In the genomic region with DNA sequence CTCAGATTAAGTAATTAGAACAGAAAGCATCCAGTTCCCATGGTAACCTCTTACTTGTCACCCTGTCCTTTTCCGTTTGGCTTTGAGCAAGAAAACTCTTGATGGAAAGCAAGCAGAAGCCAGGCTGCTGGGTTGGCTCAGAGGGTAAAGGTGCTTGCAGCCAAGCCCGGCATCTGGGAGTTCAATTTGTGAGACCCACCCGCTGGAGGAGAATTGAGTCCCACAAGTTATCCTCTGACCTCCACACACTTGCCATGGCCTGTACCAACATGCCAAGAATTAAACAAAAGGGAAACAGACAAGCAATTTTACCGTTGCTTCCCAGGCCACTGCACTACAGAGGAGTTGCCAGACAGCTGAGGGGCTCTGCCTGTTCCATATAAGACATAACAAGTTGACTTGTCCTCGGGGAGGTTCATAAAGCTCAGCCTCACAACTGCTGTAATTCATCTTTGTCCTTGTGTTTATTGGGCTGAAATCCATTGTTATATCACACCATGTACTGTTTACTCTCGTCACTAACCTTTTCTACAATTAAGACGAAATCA, we compare ENCODE assay signal across 24 mouse cellular contexts. TPM values are rescaled to one million over a fixed set of nuclear protein-coding genes. Genes with fewer than 3 reads are reported as not detected.
DNase-seq lines count a peak whose midpoint lies in the region; ATAC-seq lines count a peak whose summit lies in the region.
"Had no signal": no experiment of that assay in that cellular context is flagged by ENCODE, and none has a peak within 500 bp of the region (broad histone marks: within the 10 kb centered on the region; RNA-seq: fewer than 3 reads in every experiment).

No protein-coding gene starts in this region.

- no peak overlapping the region for H3K4me3 ChIP-seq in intestine, embryonic 15.5 days (replicated peaks)
- no peak overlapping the region for H3K4me3 ChIP-seq in intestine, embryonic 16.5 days (ENCODE audit: low read length)
- H3K4me3 ChIP-seq in midbrain, embryonic 11.5 days (ENCODE audit: low read depth, low read length) = no peak overlapping the region
- H3K4me3 ChIP-seq in midbrain, embryonic 16.5 days (ENCODE audit: low read depth, low read length) = no peak overlapping the region
- no peak overlapping the region for H3K4me3 ChIP-seq in brown adipose tissue, adult 24 weeks (ENCODE audit: insufficient read depth, low read depth, low read length)
- H3K4me3 ChIP-seq in stomach, embryonic 16.5 days (replicated peaks; ENCODE audit: low read length) = no peak overlapping the region
- H3K4me3 ChIP-seq: erythroblast, embryonic 14.5 days; forebrain, embryonic 13.5 days; heart, embryonic 13.5 days; limb, embryonic 12.5 days; liver, embryonic 12.5 days; midbrain, embryonic 13.5 days; myocyte; neural tube, embryonic 15.5 days had no signal

- no peak overlapping the region for H3K27ac ChIP-seq in intestine, embryonic 15.5 days
- H3K27ac ChIP-seq in intestine, embryonic 16.5 days (ENCODE audit: low read length) = no peak overlapping the region
- H3K27ac ChIP-seq in midbrain, embryonic 11.5 days (ENCODE audit: low read depth, low read length) = no peak overlapping the region
- no peak overlapping the region for H3K27ac ChIP-seq in midbrain, embryonic 16.5 days (ENCODE audit: low read length)
- peak overlapping the region; percentile 40 for H3K27ac ChIP-seq in brown adipose tissue, adult 24 weeks (replicated peaks; ENCODE audit: low read depth, low read length)
- H3K27ac ChIP-seq in stomach, embryonic 16.5 days (ENCODE audit: low read length) = no peak overlapping the region
- H3K27ac ChIP-seq: forebrain, embryonic 13.5 days; heart, embryonic 13.5 days; hindbrain, embryonic 14.5 days; limb, embryonic 12.5 days; liver, embryonic 12.5 days; midbrain, embryonic 13.5 days; neural tube, embryonic 15.5 days had no signal

- DNase-seq in midbrain, embryonic 11.5 days (ENCODE audit: low spot score, missing footprints) = peak; percentile 17
- no peak for DNase-seq in frontal cortex, postnatal 25 days (ENCODE audit: low spot score in 2 of 2)
- no peak for DNase-seq in layer of hippocampus, adult 18-20 months (ENCODE audit: low spot score in 2 of 2)
- DNase-seq: adrenal gland, postnatal 36 days; B cell, adult 2 months; cerebellum, adult 9-10 months; gastrocnemius, postnatal 36 days; kidney, adult 11 months; thymus, postnatal 14 days had no signal

- no peaks in the 10 kb centered on the region for H3K4me1 ChIP-seq in intestine, embryonic 15.5 days (replicated peaks)
- no peaks in the 10 kb centered on the region; the same call in 1 of the 2 replicates for H3K4me1 ChIP-seq in intestine, embryonic 16.5 days (ENCODE audit: control insufficient read depth, insufficient read depth, low read length)
- H3K4me1 ChIP-seq in midbrain, embryonic 11.5 days (ENCODE audit: control insufficient read depth, insufficient read depth, low read length) = no peaks in the 10 kb centered on the region
- no peaks in the 10 kb centered on the region for H3K4me1 ChIP-seq in midbrain, embryonic 16.5 days (ENCODE audit: control insufficient read depth, insufficient read depth, low read length)
- peaks cover 3% of the 10 kb centered on the region; the same call in 1 of the 2 replicates for H3K4me1 ChIP-seq in brown adipose tissue, adult 24 weeks (ENCODE audit: control insufficient read depth, insufficient read depth, insufficient read length, low read length)
- no peaks in the 10 kb centered on the region for H3K4me1 ChIP-seq in stomach, embryonic 16.5 days (ENCODE audit: control insufficient read depth, insufficient read depth, low read length)
- H3K4me1 ChIP-seq: forebrain, embryonic 13.5 days; limb, embryonic 12.5 days; liver, embryonic 12.5 days; midbrain, embryonic 13.5 days; neural tube, embryonic 15.5 days had no signal

- 0 out of 2 replicates have a peak, but pooled peaks have one; percentile 2 for ATAC-seq in intestine, embryonic 15.5 days
- ATAC-seq in intestine, embryonic 16.5 days = no peak
- no peak for ATAC-seq in midbrain, embryonic 11.5 days (ENCODE audit: low FRiP score)
- no peak for ATAC-seq in midbrain, embryonic 16.5 days
- ATAC-seq in stomach, embryonic 16.5 days (ENCODE audit: insufficient read depth, low FRiP score) = no peak
- ATAC-seq: forebrain, embryonic 13.5 days; liver, embryonic 12.5 days; midbrain, embryonic 13.5 days; Patski had no signal

- H3K36me3 ChIP-seq in intestine, embryonic 15.5 days = peaks cover 5% of the 10 kb centered on the region
- 0 out of 2 replicates have a peak, but pooled peaks cover 4% of the 10 kb centered on the region for H3K36me3 ChIP-seq in intestine, embryonic 16.5 days (ENCODE audit: control insufficient read depth, insufficient read depth, low read length)
- no peaks in the 10 kb centered on the region for H3K36me3 ChIP-seq in midbrain, embryonic 11.5 days (ENCODE audit: control insufficient read depth, insufficient read depth, low read length)
- H3K36me3 ChIP-seq in midbrain, embryonic 16.5 days (ENCODE audit: control insufficient read depth, insufficient read depth, low read length) = 0 out of 2 replicates have a peak, but pooled peaks cover 7% of the 10 kb centered on the region
- no peaks in the 10 kb centered on the region for H3K36me3 ChIP-seq in stomach, embryonic 16.5 days (ENCODE audit: control insufficient read depth, insufficient read depth, low read length)
- H3K36me3 ChIP-seq: liver, embryonic 12.5 days had no signal

- H3K27me3 ChIP-seq in intestine, embryonic 15.5 days (replicated peaks) = no peaks in the 10 kb centered on the region
- H3K27me3 ChIP-seq in intestine, embryonic 16.5 days (replicated peaks; ENCODE audit: control insufficient read depth, insufficient read depth, low read length) = no peaks in the 10 kb centered on the region
- no peaks in the 10 kb centered on the region for H3K27me3 ChIP-seq in midbrain, embryonic 11.5 days (ENCODE audit: control insufficient read depth, insufficient read depth, low read length)
- no peaks in the 10 kb centered on the region for H3K27me3 ChIP-seq in midbrain, embryonic 16.5 days (ENCODE audit: control insufficient read depth, insufficient read depth, low read depth, low read length)
- H3K27me3 ChIP-seq in stomach, embryonic 16.5 days (ENCODE audit: control insufficient read depth, insufficient read depth, low read length) = no peaks in the 10 kb centered on the region
- H3K27me3 ChIP-seq: forebrain, embryonic 13.5 days; heart, embryonic 13.5 days; limb, embryonic 12.5 days; midbrain, embryonic 13.5 days; neural tube, embryonic 15.5 days; Patski had no signal

- no peaks in the 10 kb centered on the region for H3K9me3 ChIP-seq in intestine, embryonic 15.5 days
- H3K9me3 ChIP-seq in intestine, embryonic 16.5 days (ENCODE audit: control insufficient read depth, low read length) = no peaks in the 10 kb centered on the region
- H3K9me3 ChIP-seq in midbrain, embryonic 11.5 days (ENCODE audit: control insufficient read depth, low read length) = no peaks in the 10 kb centered on the region
- no peaks in the 10 kb centered on the region for H3K9me3 ChIP-seq in midbrain, embryonic 16.5 days (replicated peaks; ENCODE audit: control insufficient read depth, low read length, poor library complexity, severe bottlenecking)
- H3K9me3 ChIP-seq in stomach, embryonic 16.5 days (replicated peaks; ENCODE audit: control insufficient read depth, low read length) = no peaks in the 10 kb centered on the region
- H3K9me3 ChIP-seq: forebrain, embryonic 13.5 days; heart, embryonic 13.5 days; limb, embryonic 12.5 days; liver, embryonic 12.5 days; midbrain, embryonic 13.5 days; neural tube, embryonic 15.5 days had no signal

- H3K4me2 ChIP-seq in intestine, embryonic 15.5 days (replicated peaks) = no peak overlapping the region
- no peak overlapping the region for H3K4me2 ChIP-seq in intestine, embryonic 16.5 days (ENCODE audit: low read depth, low read length)
- no peak overlapping the region for H3K4me2 ChIP-seq in midbrain, embryonic 11.5 days
- no peak overlapping the region for H3K4me2 ChIP-seq in midbrain, embryonic 16.5 days (ENCODE audit: low read length)
- 0 out of 2 replicates have a peak overlapping the region, but pooled peaks have one; percentile 29 for H3K4me2 ChIP-seq in stomach, embryonic 16.5 days (ENCODE audit: low read depth, low read length)
- H3K4me2 ChIP-seq: forebrain, embryonic 13.5 days; hindbrain, embryonic 14.5 days; limb, embryonic 12.5 days; liver, embryonic 12.5 days; midbrain, embryonic 13.5 days; neural tube, embryonic 15.5 days had no signal

- H3K9ac ChIP-seq in intestine, embryonic 15.5 days = no peak overlapping the region
- H3K9ac ChIP-seq in intestine, embryonic 16.5 days (ENCODE audit: low read depth, low read length) = no peak overlapping the region
- no peak overlapping the region for H3K9ac ChIP-seq in midbrain, embryonic 11.5 days (ENCODE audit: low read length)
- no peak overlapping the region for H3K9ac ChIP-seq in midbrain, embryonic 16.5 days (ENCODE audit: low read depth, low read length)
- no peak overlapping the region for H3K9ac ChIP-seq in stomach, embryonic 16.5 days (ENCODE audit: low read length)
- H3K9ac ChIP-seq: forebrain, embryonic 13.5 days; hindbrain, embryonic 14.5 days; limb, embryonic 12.5 days; liver, embryonic 12.5 days; midbrain, embryonic 13.5 days; neural tube, embryonic 15.5 days had no signal

- 70% methylated on average over 7 of the region's 7 CpGs for WGBS in intestine, embryonic 15.5 days
- 66% methylated on average over 7 of the region's 7 CpGs for WGBS in intestine, embryonic 16.5 days
- whole genome bisulfite sequencing in midbrain, embryonic 11.5 days = 69% methylated on average over 7 of the region's 7 CpGs
- WGBS in midbrain, embryonic 16.5 days = 63% methylated on average over 7 of the region's 7 CpGs
- 52% methylated on average over 7 of the region's 7 CpGs for WGBS in stomach, embryonic 16.5 days

RNA-seq across cellular contexts. Expression of gene Hspa8, which starts 34.7 kb away (rescaled TPM):
- polyA plus RNA-seq in intestine, embryonic 15.5 days (2015; fragmentation: Nextera tagmentation; extraction: Ambion mirVana) = 2,425 and 2,606 TPM in 2 replicates
- polyA plus RNA-seq in intestine, embryonic 16.5 days (2015; fragmentation: Nextera tagmentation; extraction: Ambion mirVana) = 2,348 and 2,439 TPM in 2 replicates
- 3,704 and 3,886 TPM in 2 replicates for polyA plus RNA-seq in midbrain, embryonic 11.5 days (2014; fragmentation: Nextera tagmentation; extraction: Ambion mirVana)
- polyA plus RNA-seq in midbrain, embryonic 16.5 days (2015; fragmentation: Nextera tagmentation; extraction: Ambion mirVana) = 3,317 and 3,489 TPM in 2 replicates
- 688 and 2,704 TPM in 2 replicates for polyA plus RNA-seq in brown adipose tissue, adult 24 weeks (2012; ENCODE audit: insufficient read depth, insufficient read length, missing spikeins)
- polyA plus RNA-seq in stomach, embryonic 16.5 days (2015; fragmentation: Nextera tagmentation; extraction: Ambion mirVana) = 2,089 and 2,252 TPM in 2 replicates
- total RNA-seq in layer of hippocampus, adult 18-20 months (2021) = 1,000 to 10,000 TPM; 2,409 to 2,534 TPM
